Mouse (Mus musculus): ENCODE results near the gene Slc25a41.

DNA sequence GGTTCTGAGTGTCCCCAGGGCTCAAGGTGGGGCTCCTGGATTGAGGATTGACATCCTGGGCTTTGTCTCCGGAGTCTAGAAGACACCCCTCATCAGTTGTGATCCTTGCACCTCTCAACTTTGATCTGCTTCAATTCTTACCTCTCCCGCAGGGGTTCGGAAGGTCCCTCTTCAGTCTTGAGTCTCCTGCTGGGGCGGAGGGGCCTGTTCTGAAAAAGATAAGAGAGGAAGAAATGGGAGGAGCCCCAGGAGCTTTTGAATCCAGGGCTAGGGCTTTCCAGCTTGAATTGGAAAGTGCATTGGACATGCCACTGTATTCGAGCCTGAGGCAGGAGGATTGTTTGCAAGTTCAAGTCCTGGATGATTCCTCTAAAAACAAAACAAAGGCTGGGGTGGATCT lies 25.5 kb upstream of the Slc25a41 start:
- TF ChIP-seq CTCF (IDR thresholded peaks at IDR 0.05; ENCODE audit: extremely low read depth, insufficient read depth, insufficient read length, insufficient replicate concordance): no peak
- TF ChIP-seq POLR2A (IDR thresholded peaks at IDR 0.05; ENCODE audit: low read depth, low read length): no peak
